Mouse (Mus musculus) testis, adult 2 months (tissue): ENCODE measurements around the gene Dnm2.

Experiments
- CTCF ChIP-seq: fragments of 200-500 bp; IDR thresholded peaks from 2 replicates; pipeline ENCODE4 v1.5.1; 2012; ENCODE audit warnings: low read depth, mild to moderate bottlenecking, inconsistent platforms, low read length, moderate library complexity; ENCODE audit not compliant: control insufficient read depth, insufficient read depth, insufficient replicate concordance
- POLR2A ChIP-seq: fragments of 200-500 bp; IDR thresholded peaks from 2 replicates; pipeline ENCODE4 v1.6.1; 2012; ENCODE audit warnings: low read depth, mild to moderate bottlenecking, inconsistent platforms, low read length, moderate library complexity; ENCODE audit not compliant: control insufficient read depth

GRCm38 (mm10) chr9:21458821-21459220 lies 34.1 kb downstream of the Dnm2 start:
- TF ChIP-seq POLR2A = no peak
- no peak for TF ChIP-seq CTCF
